Mouse (Mus musculus) MEL (cell line): Measurements from ENCODE around the gene Xpnpep3.

ENCODE experiments used
- CTCF ChIP-seq, 3 experiments: IDR thresholded peaks in 2 of 3; conservative IDR thresholded peaks in 1 of 3; 2 replicates each; pipeline ENCODE4 v1.5.1; 2011 to 2012; ENCODE audit warnings: low read length in 3 of 3, low read depth in 2 of 3, mild to moderate bottlenecking in 2 of 3, improper control_type of control experiment in 1 of 3, inconsistent platforms in 1 of 3, mixed read lengths in 1 of 3, moderate library complexity in 1 of 3; ENCODE audit not compliant: control insufficient read depth in 1 of 3, insufficient read depth in 1 of 3, poor library complexity in 1 of 3, severe bottlenecking in 1 of 3
- EP300 ChIP-seq, 2 experiments: IDR thresholded peaks; 2 replicates each; pipeline ENCODE4 v1.6.1; 2011; ENCODE audit warnings: improper control_type of control experiment in 2 of 2, low read length in 2 of 2, low read depth in 1 of 2, mild to moderate bottlenecking in 1 of 2
- JUND ChIP-seq: IDR thresholded peaks from 2 replicates; pipeline ENCODE4 v1.6.1; 2011; ENCODE audit warnings: low read depth, mild to moderate bottlenecking, improper control_type of control experiment, low read length
- MAZ ChIP-seq: IDR thresholded peaks from 2 replicates; pipeline ENCODE4 v1.6.1; 2012; ENCODE audit warnings: low read depth, mild to moderate bottlenecking, inconsistent platforms, low read length, improper control_type of control experiment
- MEF2A ChIP-seq: IDR thresholded peaks from 2 replicates; pipeline ENCODE4 v1.6.1; 2014; ENCODE audit warnings: low read depth, mild to moderate bottlenecking, inconsistent platforms, low read length, improper control_type of control experiment; ENCODE audit not compliant: poor library complexity, insufficient replicate concordance, severe bottlenecking; ENCODE audit errors: extremely low read depth
- MXI1 ChIP-seq: IDR thresholded peaks from 2 replicates; pipeline ENCODE4 v1.6.1; 2011; ENCODE audit warnings: mild to moderate bottlenecking, low read depth, low read length, improper control_type of control experiment
- NRF1 ChIP-seq: IDR thresholded peaks from 2 replicates; pipeline ENCODE4 v1.6.1; 2014; ENCODE audit warnings: low read depth, mild to moderate bottlenecking, inconsistent platforms, low read length, improper control_type of control experiment, moderate library complexity; ENCODE audit not compliant: poor library complexity, insufficient read depth, severe bottlenecking
- POLR2A ChIP-seq, 2 experiments: IDR thresholded peaks; 2 replicates each; pipeline ENCODE4 v1.6.1; 2011 to 2012; ENCODE audit warnings: low read length in 2 of 2, mild to moderate bottlenecking in 2 of 2, control low read depth in 1 of 2, improper control_type of control experiment in 1 of 2, low read depth in 1 of 2, moderate library complexity in 1 of 2; ENCODE audit not compliant: control insufficient read depth in 1 of 2, insufficient read depth in 1 of 2, poor library complexity in 1 of 2
- RCOR1 ChIP-seq: IDR thresholded peaks from 2 replicates; pipeline ENCODE4 v1.6.1; 2012; ENCODE audit warnings: low read depth, mild to moderate bottlenecking, inconsistent platforms, low read length, improper control_type of control experiment
- SIN3A ChIP-seq: IDR thresholded peaks from 2 replicates; pipeline ENCODE4 v1.6.1; 2012; ENCODE audit warnings: low read length, improper control_type of control experiment, inconsistent platforms
- SMC3 ChIP-seq: IDR thresholded peaks from 2 replicates; pipeline ENCODE4 v1.6.1; 2011; ENCODE audit warnings: low read depth, low read length, improper control_type of control experiment
- TBP ChIP-seq: IDR thresholded peaks from 2 replicates; pipeline ENCODE4 v1.8.0; 2011; ENCODE audit warnings: low read depth, low read length, improper control_type of control experiment
- TCF12 ChIP-seq: IDR thresholded peaks from 2 replicates; pipeline ENCODE4 v1.6.1; 2014; ENCODE audit warnings: low read depth, mild to moderate bottlenecking, inconsistent platforms, low read length, improper control_type of control experiment, moderate library complexity

DNA sequence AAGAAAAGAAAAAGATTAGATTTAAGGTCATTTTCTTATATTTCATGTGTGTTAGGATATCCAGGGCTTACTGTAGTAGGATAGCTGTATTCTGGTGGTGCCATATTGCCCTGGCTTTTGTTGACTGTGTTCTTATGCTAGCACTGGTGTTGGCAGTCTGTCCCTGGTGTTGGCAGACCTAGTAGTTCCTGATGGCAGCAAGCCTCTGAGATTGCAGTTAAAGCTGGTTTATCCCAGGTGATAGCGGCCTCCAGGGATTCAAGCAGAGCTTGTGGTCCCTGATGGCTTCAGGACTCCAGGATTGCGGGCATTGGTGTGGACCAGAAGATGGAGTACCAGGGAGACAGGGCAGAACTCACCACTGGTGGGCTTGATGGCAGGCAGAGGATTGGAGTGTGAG is 103.5 kb downstream of the Xpnpep3 start:
- TF ChIP-seq MAZ (no peak), SIN3A (no peak), EP300 (IDR thresholded peaks at IDR 0.05; ENCODE audit: low read depth in 1 of 2, low read length in 2 of 2) (no peak), CTCF (IDR thresholded peaks at IDR 0.05 in 2 of 3, conservative IDR thresholded peaks at IDR 0.05 in 1 of 3; ENCODE audit: control insufficient read depth in 1 of 3, insufficient read depth in 1 of 3, low read depth in 2 of 3, low read length in 3 of 3, poor library complexity in 1 of 3, severe bottlenecking in 1 of 3) (no peak), MXI1 (no peak), RCOR1 (no peak), MEF2A (no peak), NRF1 (no peak), TCF12 (no peak), JUND (no peak), SMC3 (no peak), POLR2A (IDR thresholded peaks at IDR 0.05; ENCODE audit: control insufficient read depth in 1 of 2, insufficient read depth in 1 of 2, low read depth in 1 of 2, low read length in 2 of 2, poor library complexity in 1 of 2) (no peak), TBP (no peak)
